Comparison of ENCODE assay signal across 8 mouse cellular contexts in the genomic region with DNA sequence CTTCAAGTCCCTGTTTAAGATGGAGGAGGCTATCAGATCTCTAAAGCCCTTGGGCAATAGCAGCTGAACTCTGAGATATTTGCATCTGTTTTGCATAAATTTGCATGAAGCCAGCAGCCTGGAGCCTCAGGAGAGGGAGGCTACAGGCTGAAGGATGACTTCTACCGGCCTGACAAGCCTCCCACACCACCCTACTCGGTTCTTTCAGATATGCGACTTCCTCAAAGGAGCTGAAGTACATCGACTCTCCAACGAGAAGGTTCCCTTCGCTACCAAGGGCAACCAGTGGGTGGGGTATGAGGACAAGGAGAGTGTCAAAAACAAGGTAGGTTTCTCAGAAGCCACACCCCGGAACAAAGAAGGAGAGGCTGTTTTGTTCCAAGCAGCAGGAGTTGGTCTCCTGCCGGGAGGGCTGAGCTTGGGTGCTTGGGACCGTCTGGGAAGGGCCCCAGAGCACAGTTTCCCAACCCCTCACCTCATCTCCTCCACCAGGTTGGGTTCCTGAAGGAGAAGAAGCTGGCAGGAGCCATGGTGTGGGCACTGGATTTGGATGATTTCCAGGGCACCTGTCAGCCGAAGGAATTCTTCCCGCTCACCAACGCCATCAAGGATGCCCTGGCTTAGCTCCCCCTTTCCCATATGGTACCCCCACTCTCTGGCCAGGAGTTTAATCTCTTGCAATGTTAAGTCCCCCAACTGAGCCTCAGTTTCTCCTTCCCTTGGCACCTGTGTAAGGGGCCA. TPM values are rescaled to one million over a fixed set of nuclear protein-coding genes. Genes with fewer than 3 reads are reported as not detected.
DNase-seq lines count a peak whose midpoint lies in the region; ATAC-seq lines count a peak whose summit lies in the region.

No protein-coding gene starts in this region.

- H3K9ac ChIP-seq in intestine, embryonic 15.5 days, result no peak overlapping the region

- H3K9me3 ChIP-seq in intestine, embryonic 15.5 days, result no peaks in the 10 kb centered on the region

- no peaks in the 10 kb centered on the region; the same call in 1 of the 2 replicates for H3K27me3 ChIP-seq in intestine, embryonic 15.5 days (replicated peaks)

- H3K27ac ChIP-seq in intestine, embryonic 15.5 days, result no peak overlapping the region

- ATAC-seq in cerebellum, adult (ENCODE audit: insufficient number of reproducible peaks, low FRiP score, low TSS enrichment), result no peak
- ATAC-seq in intestine, embryonic 15.5 days, result peak; percentile 53; the same call in 1 of the 2 replicates
- ATAC-seq in neutrophil, adult 5-6 weeks (ENCODE audit: extremely low read depth, insufficient number of reproducible peaks, low FRiP score, poor library complexity, severe bottlenecking), result peak; percentile 40; the same call in 1 of the 2 replicates
- no peak for ATAC-seq in erythroblast, adult 5-6 weeks (replicated peaks; ENCODE audit: low FRiP score, poor library complexity, severe bottlenecking)

- peak; percentile 60 for DNase-seq in cerebellum, adult 11-12 months
- peak; percentile 35 for DNase-seq in retina, postnatal 1 day
- no peak for DNase-seq in retina, embryonic 14.5 days (ENCODE audit: low spot score)
- DNase-seq in gastrocnemius, postnatal 10 days, result no peak

- H3K36me3 ChIP-seq in intestine, embryonic 15.5 days, result no peaks in the 10 kb centered on the region

- WGBS in intestine, embryonic 15.5 days, result 27% methylated on average over 12 of the region's 12 CpGs

- H3K4me2 ChIP-seq in intestine, embryonic 15.5 days (replicated peaks), result no peak overlapping the region

- no peak overlapping the region for H3K4me3 ChIP-seq in intestine, embryonic 15.5 days (replicated peaks)

- H3K4me1 ChIP-seq in intestine, embryonic 15.5 days (replicated peaks), result peaks cover 12% of the 10 kb centered on the region

RNA-seq across cellular contexts. Expression of a gene that starts 4.1 kb away (rescaled TPM):
- polyA plus RNA-seq in intestine, embryonic 15.5 days (2015; fragmentation: Nextera tagmentation; extraction: Ambion mirVana), result 0.15 and 0.52 TPM in 2 replicates
- total RNA-seq in neutrophil, adult 5-6 weeks (2017), result not detected in 2 replicates
- total RNA-seq in erythroblast, adult 5-6 weeks (2015; ENCODE audit: low replicate concordance), result not detected in 2 replicates
- not detected in 2 replicates for total RNA-seq in erythroblast, adult 5-6 weeks (2017; ENCODE audit: low replicate concordance)
- 100 to 1,000 TPM; 204 to 410 TPM for total RNA-seq in gastrocnemius, postnatal 10 days (2021)

RNA-seq across cellular contexts. Expression of a gene that starts 7.2 kb away (rescaled TPM):
- 0.44 and 0.58 TPM in 2 replicates for polyA plus RNA-seq in intestine, embryonic 15.5 days (2015; fragmentation: Nextera tagmentation; extraction: Ambion mirVana)
- 241 and 251 TPM in 2 replicates for total RNA-seq in neutrophil, adult 5-6 weeks (2017)
- total RNA-seq in erythroblast, adult 5-6 weeks (2015; ENCODE audit: low replicate concordance), result 71.3 and 98.6 TPM in 2 replicates
- total RNA-seq in erythroblast, adult 5-6 weeks (2017; ENCODE audit: low replicate concordance), result 29.3 and 58.3 TPM in 2 replicates
- 1 to 10 TPM; 1.9 TPM for total RNA-seq in gastrocnemius, postnatal 10 days (2021)

RNA-seq across cellular contexts. Expression of a gene that starts 46.1 kb away (rescaled TPM):
- 4.0 and 8.3 TPM in 2 replicates for polyA plus RNA-seq in intestine, embryonic 15.5 days (2015; fragmentation: Nextera tagmentation; extraction: Ambion mirVana)
- total RNA-seq in neutrophil, adult 5-6 weeks (2017), result not detected in 2 replicates
- not detected in 2 replicates for total RNA-seq in erythroblast, adult 5-6 weeks (2015; ENCODE audit: low replicate concordance)
- not detected in 2 replicates for total RNA-seq in erythroblast, adult 5-6 weeks (2017; ENCODE audit: low replicate concordance)
- total RNA-seq in gastrocnemius, postnatal 10 days (2021), result under 1 TPM; 0.90 to 0.96 TPM

Comparison
In these comparisons a context has a peak if more than half of its experiments do, and no peak if none do; other contexts are left out.
1. DNase-seq: peak in cerebellum, adult 11-12 months (single experiment) and retina, postnatal 1 day (single experiment); none in retina, embryonic 14.5 days (single experiment) and gastrocnemius, postnatal 10 days (single experiment).
2. ATAC-seq: peak in intestine, embryonic 15.5 days (single experiment) and neutrophil, adult 5-6 weeks (single experiment); none in cerebellum, adult (single experiment) and erythroblast, adult 5-6 weeks (single experiment).
3. RNA of a gene that starts 4.1 kb away (total RNA-seq): 204 to 410 TPM in gastrocnemius, postnatal 10 days; not detected in neutrophil, adult 5-6 weeks and not detected in erythroblast, adult 5-6 weeks; every median in the first group is over 100 times any median in the second.
4. RNA of a gene that starts 7.2 kb away (total RNA-seq): 241 to 251 TPM in neutrophil, adult 5-6 weeks and 29.3 to 98.6 TPM in erythroblast, adult 5-6 weeks; 1.9 TPM in gastrocnemius, postnatal 10 days; every median in the first group is over 10 times any median in the second.